Mouse (Mus musculus) intestine, embryonic 14.5 days (tissue): Measurements from ENCODE around the gene Nrf1. TPM values are rescaled to one million over a fixed set of nuclear protein-coding genes. Genes with fewer than 3 reads are reported as not detected.
A peak's percentile ranks its signal among the peaks of the same experiment; 100 is the strongest.

ENCODE experiments used
- ATAC-seq: fragments of 200-750 bp; cut with Nextera tagmentation; replicated peaks from 2 replicates; pipeline ENCODE4 v1.8.0; 2017; ENCODE audit warnings: low read depth, moderate number of reproducible peaks, moderate TSS enrichment, moderate library complexity; ENCODE audit not compliant: low FRiP score, low TSS enrichment
- DNase-seq: peaks from one replicate; pipeline ENCODE4 v3.0.0-alpha.2; 2018; ENCODE audit warnings: low spot score
- H3K27ac ChIP-seq: fragments of 300-500 bp; sonication (generic); 2 replicates; pipeline ENCODE4 v1.5.1; 2014; ENCODE audit warnings: low read depth, mild to moderate bottlenecking, control low read depth
- H3K27me3 ChIP-seq: fragments of 300-500 bp; sonication (generic); replicated peaks from 2 replicates; pipeline ENCODE4 v1.6.1; 2014; ENCODE audit warnings: low read length, control low read depth; ENCODE audit not compliant: control insufficient read depth, insufficient read depth
- H3K36me3 ChIP-seq: fragments of 300-500 bp; sonication (generic); 2 replicates; pipeline ENCODE4 v1.6.1; 2014; ENCODE audit warnings: low read length, control low read depth; ENCODE audit not compliant: control insufficient read depth, insufficient read depth
- H3K4me1 ChIP-seq: fragments of 300-500 bp; sonication (generic); replicated peaks from 2 replicates; pipeline ENCODE4 v1.6.1; 2014; ENCODE audit warnings: low read length, control low read depth, mixed read lengths; ENCODE audit not compliant: control insufficient read depth, insufficient read depth
- H3K4me2 ChIP-seq: fragments of 300-500 bp; sonication (generic); 2 replicates; pipeline ENCODE4 v1.6.1; 2014; ENCODE audit warnings: low read length
- H3K4me3 ChIP-seq: fragments of 300-500 bp; sonication (generic); 2 replicates; pipeline ENCODE4 v1.5.1; 2014; ENCODE audit warnings: low read depth, low read length, control low read depth, mixed read lengths
- H3K9ac ChIP-seq: fragments of 300-500 bp; sonication (generic); 2 replicates; pipeline ENCODE4 v1.6.1; 2014; ENCODE audit warnings: mild to moderate bottlenecking, low read length
- H3K9me3 ChIP-seq: fragments of 300-500 bp; sonication (generic); 2 replicates; pipeline ENCODE4 v1.6.1; 2016; ENCODE audit warnings: low read length, control low read depth; ENCODE audit not compliant: control insufficient read depth
- WGBS: fragments of 180-500 bp; shearing (Covaris S2); extraction: QIAGEN DNeasy Blood & Tissue Kit; methylation state at CpG from one replicate; pipeline ENCODE4 v1.1.7; 2014; 5-methylcytosine and 5-hydroxymethylcytosine counted together
- polyA plus RNA-seq: library from polyadenylated mRNA; unstranded; fragments of >200 nt; fragmentation: Nextera tagmentation; extraction: Ambion mirVana; gene quantifications from 2 replicates; pipeline ENCODE4 v1.2.1, GENCODE M21; 2014

Nrf1 gene
- polyA plus RNA-seq, 1 experiment from 2014 or later, result 54.0 TPM

GRCm38 (mm10) chr6:30172441-30172819, 124.6 kb downstream of the Nrf1 start:
- H3K4me3 ChIP-seq, result peak overlapping the region; percentile 43
- no peaks in the 10 kb centered on the region for H3K36me3 ChIP-seq
- peaks cover 81% of the 10 kb centered on the region for H3K27me3 ChIP-seq
- ATAC-seq, result no peak
- peaks cover 36% of the 10 kb centered on the region for H3K4me1 ChIP-seq
- H3K4me2 ChIP-seq, result peak overlapping the region; percentile 45
- H3K27ac ChIP-seq, result no peak overlapping the region
- 18% methylated on average over 8 of the region's 8 CpGs for WGBS
- H3K9me3 ChIP-seq, result no peaks in the 10 kb centered on the region
- peak; percentile 65 for DNase-seq
- H3K9ac ChIP-seq, result no peak overlapping the region

- H3K27ac ChIP-seq, result peak overlapping the region; percentile 44
- 1% methylated on average over 44 of the region's 44 CpGs for WGBS
- no peaks in the 10 kb centered on the region for H3K9me3 ChIP-seq
- peak overlapping the region; percentile 43 for H3K4me3 ChIP-seq
- peaks cover 87% of the 10 kb centered on the region for H3K27me3 ChIP-seq
- peak; percentile 81 for DNase-seq
- H3K4me2 ChIP-seq, result peak overlapping the region; percentile 45
- H3K36me3 ChIP-seq, result no peaks in the 10 kb centered on the region
- ATAC-seq, result peak; percentile 37
- H3K9ac ChIP-seq, result peak overlapping the region; percentile 42
- peaks cover 36% of the 10 kb centered on the region for H3K4me1 ChIP-seq
These were observed 125.2 kb downstream of the Nrf1 start for GRCm38 (mm10) chr6:30172820-30173550.

GRCm38 (mm10) chr6:30173551-30174460, 126.0 kb downstream of the Nrf1 start:
- Histone ChIP-seq H3K27ac (peak overlapping the region; percentile 44), H3K27me3 (peaks cover 94% of the 10 kb centered on the region), H3K9me3 (no peaks in the 10 kb centered on the region), H3K4me2 (peak overlapping the region; percentile 45), H3K9ac (peak overlapping the region; percentile 42), H3K4me3 (peak overlapping the region; percentile 43), H3K36me3 (no peaks in the 10 kb centered on the region), H3K4me1 (peaks cover 36% of the 10 kb centered on the region)
- ATAC-seq, result peak; percentile 84
- peak; percentile 88 for DNase-seq
- WGBS, result under 1% methylated on average over 80 of the region's 80 CpGs

GRCm38 (mm10) chr6:30174461-30175224, 126.9 kb downstream of the Nrf1 start:
- H3K9me3 ChIP-seq, result no peaks in the 10 kb centered on the region
- H3K4me1 ChIP-seq, result peaks cover 36% of the 10 kb centered on the region
- peak; percentile 36 for ATAC-seq
- peak overlapping the region; percentile 43 for H3K4me3 ChIP-seq
- H3K36me3 ChIP-seq, result no peaks in the 10 kb centered on the region
- peak overlapping the region; percentile 45 for H3K4me2 ChIP-seq
- H3K27me3 ChIP-seq, result peaks cover 98% of the 10 kb centered on the region
- peak overlapping the region; percentile 42; the same call in 1 of the 2 replicates for H3K9ac ChIP-seq
- DNase-seq, result peak; percentile 88
- no peak overlapping the region for H3K27ac ChIP-seq
- under 1% methylated on average over 31 of the region's 33 CpGs for WGBS

GRCm38 (mm10) chr6:30175225-30175917, 127.6 kb downstream of the Nrf1 start:
- Histone ChIP-seq H3K9ac (no peak overlapping the region), H3K4me2 (peak overlapping the region; percentile 45), H3K27ac (no peak overlapping the region), H3K4me1 (peaks cover 36% of the 10 kb centered on the region), H3K27me3 (peaks cover 100% of the 10 kb centered on the region), H3K36me3 (no peaks in the 10 kb centered on the region), H3K4me3 (peak overlapping the region; percentile 43), H3K9me3 (no peaks in the 10 kb centered on the region)
- ATAC-seq (no peak), DNase-seq (peak; percentile 66)
- WGBS, result under 1% methylated on average over 43 of the region's 45 CpGs

GRCm38 (mm10) chr6:30175918-30176421, 128.2 kb downstream of the Nrf1 start:
- DNase-seq, result peak; percentile 75
- Histone ChIP-seq H3K4me3 (peak overlapping the region; percentile 43), H3K4me1 (peaks cover 36% of the 10 kb centered on the region), H3K9me3 (no peaks in the 10 kb centered on the region), H3K4me2 (peak overlapping the region; percentile 45), H3K27me3 (peaks cover 100% of the 10 kb centered on the region), H3K9ac (no peak overlapping the region), H3K27ac (no peak overlapping the region), H3K36me3 (no peaks in the 10 kb centered on the region)
- WGBS, result under 1% methylated on average over 27 of the region's 28 CpGs
- no peak for ATAC-seq

GRCm38 (mm10) chr6:30176496-30176895, 128.7 kb downstream of the Nrf1 start:
- 8% methylated on average over 12 of the region's 12 CpGs for WGBS
- DNase-seq (peak; percentile 70), ATAC-seq (no peak)

More at GRCm38 (mm10) chr6:30176496-30176895, 128.7 kb downstream of the Nrf1 start:
- Histone ChIP-seq H3K36me3 (no peaks in the 10 kb centered on the region), H3K27me3 (peaks cover 99% of the 10 kb centered on the region), H3K9ac (no peak overlapping the region), H3K4me2 (0 out of 2 replicates have a peak overlapping the region, but pooled peaks have one; percentile 45), H3K4me1 (peaks cover 36% of the 10 kb centered on the region), H3K27ac (no peak overlapping the region), H3K4me3 (no peak overlapping the region), H3K9me3 (no peaks in the 10 kb centered on the region)
